Mouse (Mus musculus) testis, adult 2 months (tissue): Measurements from ENCODE around the gene Zcchc7.

ENCODE experiments used
- CTCF ChIP-seq: fragments of 200-500 bp; IDR thresholded peaks from 2 replicates; pipeline ENCODE4 v1.5.1; 2012; ENCODE audit warnings: low read depth, mild to moderate bottlenecking, inconsistent platforms, low read length, moderate library complexity; ENCODE audit not compliant: control insufficient read depth, insufficient read depth, insufficient replicate concordance
- POLR2A ChIP-seq: fragments of 200-500 bp; IDR thresholded peaks from 2 replicates; pipeline ENCODE4 v1.6.1; 2012; ENCODE audit warnings: low read depth, mild to moderate bottlenecking, inconsistent platforms, low read length, moderate library complexity; ENCODE audit not compliant: control insufficient read depth

- TF ChIP-seq CTCF (no peak), POLR2A (no peak)
Observed at GRCm38 (mm10) chr4:44708311-44708710, 47.4 kb upstream of the Zcchc7 start.
